Mouse (Mus musculus) pancreas, adult 10 weeks (tissue): ENCODE measurements around the gene Carmil1. TPM values are rescaled to one million over a fixed set of nuclear protein-coding genes. Genes with fewer than 3 reads are reported as not detected.

ENCODE experiments used
- polyA plus RNA-seq: library from polyadenylated mRNA; stranded (reverse); fragments of 350-450 nt; fragmentation: Illumina TruSeq; extraction: RNeasy Lipid Tissue Mini Kit (QIAGEN cat#74804); gene quantifications from one replicate; pipeline ENCODE4 v1.2.3, GENCODE M21; 2015; ENCODE audit warnings: low read depth, low replicate concordance; ENCODE audit not compliant: insufficient read depth

The Carmil1 gene
- polyA plus RNA-seq: 3.2 TPM

GRCm38 (mm10) chr13:24280439-24281431, at the start of gene Carmil1:
Carmil1 (minus strand) TSS chr13:24280795.

GRCm38 (mm10) chr13:24327201-24327600, 46.6 kb upstream of the Carmil1 start, which contains the start of gene Cmah:
Cmah (plus strand) TSS chr13:24327404.

GRCm38 (mm10) chr13:23990928-23991327, 289.7 kb downstream of the Carmil1 start, which contains the start of gene Scgn:
Scgn (minus strand) TSS chr13:23991214.

Other genes with a start within 250 kb of the Carmil1 start
- gene Cmah, start 46.6 kb upstream of the Carmil1 start, polyA plus RNA-seq: 3.4 TPM